Mouse (Mus musculus): ENCODE data around the gene Mtmr11. TPM values are rescaled to one million over a fixed set of nuclear protein-coding genes. Genes with fewer than 3 reads are reported as not detected.

Mtmr11 gene
- total and polyA plus RNA-seq, 3 experiments, result 0.81 to 2.5 (median 0.83) TPM

- TF ChIP-seq MXI1 (IDR thresholded peaks at IDR 0.05; ENCODE audit: low read depth, low read length), result peak; percentile 92
These were observed 59.2 kb downstream of the Mtmr11 start, which contains the start of the genes Hist2h2ac and Hist2h2be (continued) for GRCm38 (mm10) chr3:96220765-96221639.

Other genes with a start within 250 kb of the Mtmr11 start
- gene Anp32e, start 232.8 kb upstream of the Mtmr11 start, total RNA-seq (2012; rRNA removed), result 85.2 and 126 TPM in 2 replicates
- 64.8 and 74.2 TPM in 2 replicates for gene Anp32e, start 232.8 kb upstream of the Mtmr11 start, total RNA-seq (2014; rRNA removed)
- gene Anp32e, start 232.8 kb upstream of the Mtmr11 start, polyA plus RNA-seq (2012; ENCODE audit: insufficient read length, low read depth), result 439 and 608 TPM in 2 replicates
- 23.0 and 24.6 TPM in 2 replicates for gene Plekho1, start 166.0 kb upstream of the Mtmr11 start, total RNA-seq (2012; rRNA removed)
- gene Plekho1, start 166.0 kb upstream of the Mtmr11 start, total RNA-seq (2014; rRNA removed), result 22.2 and 22.3 TPM in 2 replicates
- gene Plekho1, start 166.0 kb upstream of the Mtmr11 start, polyA plus RNA-seq (2012; ENCODE audit: insufficient read length, low read depth), result 18.6 and 23.4 TPM in 2 replicates
- gene Vps45, start 103.5 kb upstream of the Mtmr11 start, total RNA-seq (2012; rRNA removed), result 19.1 and 20.8 TPM in 2 replicates
- 16.8 and 19.6 TPM in 2 replicates for gene Vps45, start 103.5 kb upstream of the Mtmr11 start, total RNA-seq (2014; rRNA removed)
- 14.5 and 16.2 TPM in 2 replicates for gene Vps45, start 103.5 kb upstream of the Mtmr11 start, polyA plus RNA-seq (2012; ENCODE audit: insufficient read length, low read depth)
- gene Otud7b, start 57.5 kb upstream of the Mtmr11 start, total RNA-seq (2012; rRNA removed), result 14.4 and 14.9 TPM in 2 replicates
- gene Otud7b, start 57.5 kb upstream of the Mtmr11 start, total RNA-seq (2014; rRNA removed), result 10.9 and 12.3 TPM in 2 replicates
- 17.7 and 18.7 TPM in 2 replicates for gene Otud7b, start 57.5 kb upstream of the Mtmr11 start, polyA plus RNA-seq (2012; ENCODE audit: insufficient read length, low read depth)
- gene Sf3b4, start 10.3 kb downstream of the Mtmr11 start, total RNA-seq (2012; rRNA removed), result 47.9 and 60.6 TPM in 2 replicates
- 33.7 and 38.1 TPM in 2 replicates for gene Sf3b4, start 10.3 kb downstream of the Mtmr11 start, total RNA-seq (2014; rRNA removed)
- gene Sf3b4, start 10.3 kb downstream of the Mtmr11 start, polyA plus RNA-seq (2012; ENCODE audit: insufficient read length, low read depth), result 114 and 147 TPM in 2 replicates
- gene Sv2a, start 19.1 kb downstream of the Mtmr11 start, total RNA-seq (2012; rRNA removed), result 2.6 and 4.0 TPM in 2 replicates
- 0.97 and 1.1 TPM in 2 replicates for gene Sv2a, start 19.1 kb downstream of the Mtmr11 start, total RNA-seq (2014; rRNA removed)
- gene Sv2a, start 19.1 kb downstream of the Mtmr11 start, polyA plus RNA-seq (2012; ENCODE audit: insufficient read length, low read depth), result 6.5 and 6.7 TPM in 2 replicates
- gene Bola1, start 57.7 kb downstream of the Mtmr11 start, total RNA-seq (2012; rRNA removed), result 48.2 and 57.0 TPM in 2 replicates
- gene Bola1, start 57.7 kb downstream of the Mtmr11 start, total RNA-seq (2014; rRNA removed), result 54.0 and 56.5 TPM in 2 replicates
- gene Bola1, start 57.7 kb downstream of the Mtmr11 start, polyA plus RNA-seq (2012; ENCODE audit: insufficient read length, low read depth), result 47.6 and 56.2 TPM in 2 replicates
- 27.8 and 31.4 TPM in 2 replicates for gene Hist2h2ab, start 57.9 kb downstream of the Mtmr11 start, total RNA-seq (2012; rRNA removed)
- 1.1 and 2.1 TPM in 2 replicates for gene Hist2h2ab, start 57.9 kb downstream of the Mtmr11 start, total RNA-seq (2014; rRNA removed)
- gene Hist2h2ab, start 57.9 kb downstream of the Mtmr11 start, polyA plus RNA-seq (2012; ENCODE audit: insufficient read length, low read depth), result not detected in 2 replicates
- gene Hist2h2ac, start 58.9 kb downstream of the Mtmr11 start, total RNA-seq (2012; rRNA removed), result 1,185 and 1,357 TPM in 2 replicates
- gene Hist2h2ac, start 58.9 kb downstream of the Mtmr11 start, total RNA-seq (2014; rRNA removed), result 28.1 and 53.9 TPM in 2 replicates
- gene Hist2h2ac, start 58.9 kb downstream of the Mtmr11 start, polyA plus RNA-seq (2012; ENCODE audit: insufficient read length, low read depth), result 1.5 TPM in 1 of 2 replicates, not detected in the other
- gene Hist2h2be, start 59.1 kb downstream of the Mtmr11 start, total RNA-seq (2012; rRNA removed), result 3.8 and 3.9 TPM in 2 replicates
- 2.9 and 4.0 TPM in 2 replicates for gene Hist2h2be, start 59.1 kb downstream of the Mtmr11 start, total RNA-seq (2014; rRNA removed)
- gene Hist2h2be, start 59.1 kb downstream of the Mtmr11 start, polyA plus RNA-seq (2012; ENCODE audit: insufficient read length, low read depth), result 2.3 and 2.5 TPM in 2 replicates
- 1,105 and 1,173 TPM in 2 replicates for gene Hist2h3c2, start 77.1 kb downstream of the Mtmr11 start, total RNA-seq (2012; rRNA removed)
- 11.0 and 15.3 TPM in 2 replicates for gene Hist2h3c2, start 77.1 kb downstream of the Mtmr11 start, total RNA-seq (2014; rRNA removed)
- gene Hist2h3c2, start 77.1 kb downstream of the Mtmr11 start, polyA plus RNA-seq (2012; ENCODE audit: insufficient read length, low read depth), result 1.3 TPM in 2 replicates
- gene Hist2h2aa2, start 78.3 kb downstream of the Mtmr11 start, total RNA-seq (2012; rRNA removed), result 4,203 and 5,136 TPM in 2 replicates
- not detected in 2 replicates for gene Hist2h2aa2, start 78.3 kb downstream of the Mtmr11 start, total RNA-seq (2014; rRNA removed)
- 2.5 and 2.7 TPM in 2 replicates for gene Hist2h2aa2, start 78.3 kb downstream of the Mtmr11 start, polyA plus RNA-seq (2012; ENCODE audit: insufficient read length, low read depth)
- gene Hist2h2aa1, start 83.5 kb downstream of the Mtmr11 start, total RNA-seq (2012; rRNA removed), result 1,248 and 1,515 TPM in 2 replicates
- gene Hist2h2aa1, start 83.5 kb downstream of the Mtmr11 start, total RNA-seq (2014; rRNA removed), result 48.1 and 113 TPM in 2 replicates
- 0.64 and 0.98 TPM in 2 replicates for gene Hist2h2aa1, start 83.5 kb downstream of the Mtmr11 start, polyA plus RNA-seq (2012; ENCODE audit: insufficient read length, low read depth)
- 0.67 and 1.4 TPM in 2 replicates for gene Hist2h3c1, start 84.7 kb downstream of the Mtmr11 start, total RNA-seq (2012; rRNA removed)
- 1.2 and 1.4 TPM in 2 replicates for gene Hist2h3c1, start 84.7 kb downstream of the Mtmr11 start, total RNA-seq (2014; rRNA removed)
- gene Hist2h3c1, start 84.7 kb downstream of the Mtmr11 start, polyA plus RNA-seq (2012; ENCODE audit: insufficient read length, low read depth), result 0.33 and 0.34 TPM in 2 replicates
- 116 and 130 TPM in 2 replicates for gene Hist2h4, start 101.3 kb downstream of the Mtmr11 start, total RNA-seq (2012; rRNA removed)
- gene Hist2h4, start 101.3 kb downstream of the Mtmr11 start, total RNA-seq (2014; rRNA removed), result 1.0 and 2.5 TPM in 2 replicates
- 0.20 and 0.91 TPM in 2 replicates for gene Hist2h4, start 101.3 kb downstream of the Mtmr11 start, polyA plus RNA-seq (2012; ENCODE audit: insufficient read length, low read depth)
- gene Hist2h3b, start 106.7 kb downstream of the Mtmr11 start, total RNA-seq (2012; rRNA removed), result 1,287 and 1,421 TPM in 2 replicates
- gene Hist2h3b, start 106.7 kb downstream of the Mtmr11 start, total RNA-seq (2014; rRNA removed), result 18.3 and 39.4 TPM in 2 replicates
- gene Hist2h3b, start 106.7 kb downstream of the Mtmr11 start, polyA plus RNA-seq (2012; ENCODE audit: insufficient read length, low read depth), result 7.2 and 12.1 TPM in 2 replicates
- gene Hist2h2bb, start 107.7 kb downstream of the Mtmr11 start, total RNA-seq (2012; rRNA removed), result 2,265 and 2,866 TPM in 2 replicates
- 36.0 and 51.9 TPM in 2 replicates for gene Hist2h2bb, start 107.7 kb downstream of the Mtmr11 start, total RNA-seq (2014; rRNA removed)
- gene Hist2h2bb, start 107.7 kb downstream of the Mtmr11 start, polyA plus RNA-seq (2012; ENCODE audit: insufficient read length, low read depth), result 1.6 and 4.1 TPM in 2 replicates
- 0.04 TPM in 1 of 2 replicates, not detected in the other for gene Fcgr1, start 132.0 kb downstream of the Mtmr11 start, total RNA-seq (2012; rRNA removed)
- gene Fcgr1, start 132.0 kb downstream of the Mtmr11 start, total RNA-seq (2014; rRNA removed), result 0.18 TPM in 1 of 2 replicates, not detected in the other
- 0.27 TPM in 1 of 2 replicates, not detected in the other for gene Fcgr1, start 132.0 kb downstream of the Mtmr11 start, polyA plus RNA-seq (2012; ENCODE audit: insufficient read length, low read depth)

All from CH12.LX (cell line).